Mouse (Mus musculus): ENCODE data around the gene Qdpr.
A peak's percentile ranks its signal among the peaks of the same experiment; 100 is the strongest.

Qdpr gene

DNA sequence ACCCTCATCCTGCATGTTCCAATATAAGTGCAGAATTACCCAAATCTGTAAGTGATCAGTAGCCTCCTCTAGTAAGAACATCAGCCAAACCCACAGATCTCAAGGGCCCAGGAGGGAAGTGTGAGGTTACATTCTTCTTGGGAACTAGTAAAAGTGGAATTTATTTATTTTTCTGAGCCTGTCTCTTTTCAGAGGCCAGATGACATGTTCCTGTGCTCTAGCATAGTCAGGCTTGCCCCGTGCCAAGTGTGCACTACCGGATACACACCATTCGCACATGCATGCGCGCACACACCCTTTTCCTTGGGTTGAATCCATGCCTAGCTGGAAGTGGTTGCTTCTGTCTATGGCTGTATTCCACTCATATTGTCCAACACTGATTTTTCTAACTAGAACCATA is 25.7 kb upstream of the Qdpr start:
- no peak for TF ChIP-seq POU5F1 (IDR thresholded peaks at IDR 0.05; ENCODE audit: borderline replicate concordance, low read length)
- no peak for TF ChIP-seq CTCF (conservative IDR thresholded peaks at IDR 0.05; ENCODE audit: low read length)
- TF ChIP-seq NANOG (IDR thresholded peaks at IDR 0.05; ENCODE audit: borderline replicate concordance, low read length) = no peak
- Histone ChIP-seq H3K36me3 (ENCODE audit: insufficient read depth, low read length) (no peaks in the 10 kb centered on the region), H3K27me3 (ENCODE audit: insufficient read depth, low read length) (peaks cover 12% of the 10 kb centered on the region), H3K4me3 (replicated peaks; ENCODE audit: low read length) (no peak overlapping the region), H3K4me1 (replicated peaks; ENCODE audit: low read depth, low read length) (no peaks in the 10 kb centered on the region), H3K9me3 (ENCODE audit: low read length) (no peaks in the 10 kb centered on the region)

GRCm38 (mm10) chr5:45474758-45475157 is 24.7 kb upstream of the Qdpr start:
- Histone ChIP-seq H3K4me1 (replicated peaks; ENCODE audit: low read depth, low read length) (no peaks in the 10 kb centered on the region), H3K9me3 (ENCODE audit: low read length) (no peaks in the 10 kb centered on the region), H3K4me3 (replicated peaks; ENCODE audit: low read length) (no peak overlapping the region), H3K27me3 (ENCODE audit: insufficient read depth, low read length) (peaks cover 12% of the 10 kb centered on the region), H3K36me3 (ENCODE audit: insufficient read depth, low read length) (no peaks in the 10 kb centered on the region)
- TF ChIP-seq CTCF (conservative IDR thresholded peaks at IDR 0.05; ENCODE audit: low read length) = no peak
- no peak for TF ChIP-seq NANOG (IDR thresholded peaks at IDR 0.05; ENCODE audit: borderline replicate concordance, low read length)
- no peak for TF ChIP-seq POU5F1 (IDR thresholded peaks at IDR 0.05; ENCODE audit: borderline replicate concordance, low read length)

- Histone ChIP-seq H3K4me1 (replicated peaks; ENCODE audit: low read depth, low read length) (no peaks in the 10 kb centered on the region), H3K9me3 (ENCODE audit: low read length) (no peaks in the 10 kb centered on the region), H3K27me3 (ENCODE audit: insufficient read depth, low read length) (peaks cover 12% of the 10 kb centered on the region), H3K4me3 (replicated peaks; ENCODE audit: low read length) (no peak overlapping the region), H3K36me3 (ENCODE audit: insufficient read depth, low read length) (no peaks in the 10 kb centered on the region)
- TF ChIP-seq CTCF (conservative IDR thresholded peaks at IDR 0.05; ENCODE audit: low read length) = peak; percentile 71
- no peak for TF ChIP-seq NANOG (IDR thresholded peaks at IDR 0.05; ENCODE audit: borderline replicate concordance, low read length)
Measured at GRCm38 (mm10) chr5:45474215-45474614, 24.2 kb upstream of the Qdpr start.

DNA sequence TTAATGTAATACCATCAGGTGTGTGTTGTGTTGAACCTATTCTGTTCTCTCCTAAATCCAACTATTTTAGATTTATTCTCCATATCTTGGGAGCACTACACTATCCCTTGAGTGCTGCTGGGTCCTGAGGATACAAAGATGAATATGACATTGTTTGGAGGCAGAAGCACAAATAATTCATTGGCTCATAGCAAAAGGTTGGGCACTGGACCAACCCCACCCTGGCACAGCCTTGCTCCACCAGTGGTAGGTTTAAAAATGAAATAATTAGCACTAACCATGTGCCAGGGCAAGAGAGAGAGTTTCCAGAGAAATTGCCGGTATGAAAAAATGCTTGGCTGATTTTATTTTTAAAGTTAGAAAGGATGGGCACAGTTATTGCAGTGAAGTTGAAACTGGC is 23.5 kb upstream of the Qdpr start:
- H3K4me1 ChIP-seq (replicated peaks; ENCODE audit: low read depth, low read length) = no peaks in the 10 kb centered on the region
- H3K27me3 ChIP-seq (ENCODE audit: insufficient read depth, low read length) = peaks cover 12% of the 10 kb centered on the region
- no peak overlapping the region for H3K4me3 ChIP-seq (replicated peaks; ENCODE audit: low read length)
- no peaks in the 10 kb centered on the region for H3K36me3 ChIP-seq (ENCODE audit: insufficient read depth, low read length)
- TF ChIP-seq NANOG (IDR thresholded peaks at IDR 0.05; ENCODE audit: borderline replicate concordance, low read length) = no peak
- TF ChIP-seq CTCF (conservative IDR thresholded peaks at IDR 0.05; ENCODE audit: low read length) = no peak
- TF ChIP-seq POU5F1 (IDR thresholded peaks at IDR 0.05; ENCODE audit: borderline replicate concordance, low read length) = no peak
- H3K9me3 ChIP-seq (ENCODE audit: low read length) = no peaks in the 10 kb centered on the region

GRCm38 (mm10) chr5:45472880-45473450 is 22.9 kb upstream of the Qdpr start:
- Histone ChIP-seq H3K9me3 (ENCODE audit: low read length) (no peaks in the 10 kb centered on the region), H3K36me3 (ENCODE audit: insufficient read depth, low read length) (no peaks in the 10 kb centered on the region), H3K27me3 (ENCODE audit: insufficient read depth, low read length) (peaks cover 12% of the 10 kb centered on the region), H3K4me1 (replicated peaks; ENCODE audit: low read depth, low read length) (no peaks in the 10 kb centered on the region), H3K4me3 (replicated peaks; ENCODE audit: low read length) (no peak overlapping the region)
- TF ChIP-seq NANOG (IDR thresholded peaks at IDR 0.05; ENCODE audit: borderline replicate concordance, low read length) (no peak), CTCF (conservative IDR thresholded peaks at IDR 0.05; ENCODE audit: low read length) (no peak), POU5F1 (IDR thresholded peaks at IDR 0.05; ENCODE audit: borderline replicate concordance, low read length) (no peak)

- TF ChIP-seq NANOG (IDR thresholded peaks at IDR 0.05; ENCODE audit: borderline replicate concordance, low read length) (no peak), CTCF (conservative IDR thresholded peaks at IDR 0.05; ENCODE audit: low read length) (no peak), POU5F1 (IDR thresholded peaks at IDR 0.05; ENCODE audit: borderline replicate concordance, low read length) (no peak)
- Histone ChIP-seq H3K4me3 (replicated peaks; ENCODE audit: low read length) (no peak overlapping the region), H3K9me3 (ENCODE audit: low read length) (no peaks in the 10 kb centered on the region), H3K27me3 (ENCODE audit: insufficient read depth, low read length) (peaks cover 16% of the 10 kb centered on the region), H3K36me3 (ENCODE audit: insufficient read depth, low read length) (no peaks in the 10 kb centered on the region), H3K4me1 (replicated peaks; ENCODE audit: low read depth, low read length) (peaks cover 7% of the 10 kb centered on the region)
Measured at GRCm38 (mm10) chr5:45454456-45454855, 4.4 kb upstream of the Qdpr start.

DNA sequence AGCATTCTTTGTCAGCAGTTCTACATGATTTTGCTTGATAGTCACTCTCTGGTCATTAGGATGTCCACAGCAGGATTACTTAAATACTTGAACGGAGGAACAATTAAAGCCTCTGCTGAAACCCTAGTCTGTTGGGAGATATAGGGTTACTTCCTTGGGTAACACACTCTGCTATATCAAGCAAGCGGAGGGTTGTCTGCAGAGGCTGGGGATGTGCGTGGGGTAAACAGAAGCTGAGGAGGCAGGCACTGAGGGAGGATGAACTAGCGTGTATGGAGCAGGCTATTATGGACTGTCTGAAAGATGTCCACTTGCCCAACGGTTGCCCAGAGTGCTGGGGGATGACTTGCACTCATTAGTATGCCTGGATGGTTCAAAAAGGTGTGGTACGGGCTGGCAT is 3.4 kb upstream of the Qdpr start, which contains the start of gene Clrn2:
Gene Clrn2, plus strand, starts transcription at position 301 of the 400 bp plus-strand sequence.
- H3K27me3 ChIP-seq (ENCODE audit: insufficient read depth, low read length) = peaks cover 16% of the 10 kb centered on the region
- no peaks in the 10 kb centered on the region for H3K9me3 ChIP-seq (ENCODE audit: low read length)
- no peaks in the 10 kb centered on the region for H3K36me3 ChIP-seq (ENCODE audit: insufficient read depth, low read length)
- no peak within 1 kb of the TSS for H3K4me3 ChIP-seq (replicated peaks; ENCODE audit: low read length)
- H3K4me1 ChIP-seq (replicated peaks; ENCODE audit: low read depth, low read length) = peaks cover 16% of the 10 kb centered on the region
- no peak for TF ChIP-seq NANOG (IDR thresholded peaks at IDR 0.05; ENCODE audit: borderline replicate concordance, low read length)
- no peak for TF ChIP-seq POU5F1 (IDR thresholded peaks at IDR 0.05; ENCODE audit: borderline replicate concordance, low read length)
- no peak for TF ChIP-seq CTCF (conservative IDR thresholded peaks at IDR 0.05; ENCODE audit: low read length)

DNA sequence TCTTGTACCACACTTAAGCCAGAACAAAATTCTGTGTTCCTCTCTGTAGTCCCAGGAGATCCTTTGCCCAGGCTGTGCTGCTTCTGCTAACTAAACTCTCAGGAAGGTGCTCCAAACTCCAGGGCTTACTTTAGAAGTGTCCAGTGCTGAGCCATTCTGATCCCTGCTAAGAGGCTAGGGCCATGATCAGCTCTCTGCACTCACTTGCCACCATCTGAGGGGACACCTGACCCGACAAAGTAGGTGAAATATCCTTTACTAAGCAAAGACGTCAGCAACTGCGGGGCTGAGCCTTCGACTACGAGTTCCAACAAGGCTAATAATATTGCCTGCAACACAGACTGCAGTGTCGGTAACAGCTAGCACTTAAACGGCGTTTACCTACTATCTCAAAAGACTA is 830 bp downstream of the Qdpr start:
- Histone ChIP-seq H3K27me3 (ENCODE audit: insufficient read depth, low read length) (peaks cover 3% of the 10 kb centered on the region; the same call in 1 of the 2 replicates), H3K4me3 (replicated peaks; ENCODE audit: low read length) (peak overlapping the region; percentile 89), H3K9me3 (ENCODE audit: low read length) (no peaks in the 10 kb centered on the region), H3K4me1 (replicated peaks; ENCODE audit: low read depth, low read length) (peaks cover 28% of the 10 kb centered on the region), H3K36me3 (ENCODE audit: insufficient read depth, low read length) (peaks cover 32% of the 10 kb centered on the region)
- TF ChIP-seq NANOG (IDR thresholded peaks at IDR 0.05; ENCODE audit: borderline replicate concordance, low read length) = no peak
- no peak for TF ChIP-seq POU5F1 (IDR thresholded peaks at IDR 0.05; ENCODE audit: borderline replicate concordance, low read length)
- TF ChIP-seq CTCF (conservative IDR thresholded peaks at IDR 0.05; ENCODE audit: low read length) = no peak

GRCm38 (mm10) chr5:45448676-45449075 is 1.4 kb downstream of the Qdpr start:
- peak overlapping the region; percentile 89 for H3K4me3 ChIP-seq (replicated peaks; ENCODE audit: low read length)
- no peaks in the 10 kb centered on the region for H3K9me3 ChIP-seq (ENCODE audit: low read length)
- peaks cover 37% of the 10 kb centered on the region for H3K36me3 ChIP-seq (ENCODE audit: insufficient read depth, low read length)
- peaks cover 3% of the 10 kb centered on the region; the same call in 1 of the 2 replicates for H3K27me3 ChIP-seq (ENCODE audit: insufficient read depth, low read length)
- TF ChIP-seq POU5F1 (IDR thresholded peaks at IDR 0.05; ENCODE audit: borderline replicate concordance, low read length) = no peak
- TF ChIP-seq NANOG (IDR thresholded peaks at IDR 0.05; ENCODE audit: borderline replicate concordance, low read length) = no peak
- no peak for TF ChIP-seq CTCF (conservative IDR thresholded peaks at IDR 0.05; ENCODE audit: low read length)
- peaks cover 28% of the 10 kb centered on the region for H3K4me1 ChIP-seq (replicated peaks; ENCODE audit: low read depth, low read length)

Data from E14TG2a.4 (cell line).